Mouse (Mus musculus): Measurements from ENCODE around the gene Btn1a1. TPM values are rescaled to one million over a fixed set of nuclear protein-coding genes. Genes with fewer than 3 reads are reported as not detected.

The Btn1a1 gene
- polyA plus RNA-seq, 1 experiment from 2014 or later, result not detected

DNA sequence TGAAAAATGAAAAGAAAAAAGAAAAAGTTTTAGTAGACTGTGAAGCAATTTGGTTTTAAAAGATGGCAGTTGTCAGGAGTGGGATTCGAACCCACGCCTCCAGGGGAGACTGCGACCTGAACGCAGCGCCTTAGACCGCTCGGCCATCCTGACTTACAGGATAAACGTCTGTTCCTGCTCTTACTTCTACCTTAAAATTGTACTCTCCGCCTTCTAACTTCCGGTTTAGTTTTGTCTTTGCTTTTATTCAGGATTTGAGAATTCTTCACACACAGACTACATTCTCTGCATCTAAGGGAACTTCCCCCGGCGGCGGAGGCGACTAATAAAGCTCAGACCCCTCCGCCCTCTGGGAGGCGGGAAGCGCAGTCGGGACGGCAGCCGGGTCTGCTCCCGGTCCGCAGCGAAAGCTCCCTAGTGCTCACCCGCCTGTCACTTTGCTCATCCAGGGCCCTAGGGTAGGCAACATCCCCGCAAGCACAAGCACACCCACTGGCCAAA lies 12.3 kb downstream of the Btn1a1 start:
- peak; percentile 68 for DNase-seq (ENCODE audit: low spot score)
- whole genome bisulfite sequencing, result under 1% methylated on average over 25 of the region's 25 CpGs
- no peaks in the 10 kb centered on the region for H3K4me1 ChIP-seq (replicated peaks; ENCODE audit: control insufficient read depth, insufficient read depth)
- peak overlapping the region; percentile 62 for H3K4me2 ChIP-seq (replicated peaks; ENCODE audit: low read depth)
- peak overlapping the region; percentile 88 for H3K27ac ChIP-seq (replicated peaks)
- H3K4me3 ChIP-seq (ENCODE audit: low read depth, low read length), result peak overlapping the region; percentile 71
- H3K9ac ChIP-seq (ENCODE audit: low read length), result peak overlapping the region; percentile 72
- no peaks in the 10 kb centered on the region for H3K36me3 ChIP-seq (ENCODE audit: control insufficient read depth, insufficient read depth, low read length)
- TF ChIP-seq EP300 (optimal IDR thresholded peaks at IDR 0.05) (peak; percentile 29), CTCF (IDR thresholded peaks at IDR 0.05; ENCODE audit: low read depth) (no peak)
- ATAC-seq (ENCODE audit: low FRiP score, low TSS enrichment), result peak; percentile 75
- no peaks in the 10 kb centered on the region for H3K9me3 ChIP-seq (ENCODE audit: control insufficient read depth, low read length)
- H3K27me3 ChIP-seq (ENCODE audit: control insufficient read depth, insufficient read depth, low read length), result no peaks in the 10 kb centered on the region

DNA sequence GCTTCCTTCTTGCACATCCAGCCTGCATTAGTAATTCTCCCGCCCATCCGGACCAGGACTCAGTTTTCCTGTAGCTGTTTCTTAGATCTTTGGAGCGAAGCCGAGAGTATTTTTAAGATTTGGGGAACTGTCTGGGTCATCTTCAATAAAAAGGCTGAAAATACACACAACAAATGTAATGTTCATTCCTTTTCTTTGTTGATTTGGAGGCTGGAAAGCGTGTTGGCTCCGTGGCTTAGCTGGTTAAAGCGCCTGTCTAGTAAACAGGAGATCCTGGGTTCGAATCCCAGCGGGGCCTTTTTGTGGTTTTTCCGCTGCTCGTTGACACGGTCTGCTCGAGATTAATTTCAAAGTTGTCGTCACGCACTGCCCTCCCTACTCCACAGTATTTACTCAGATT lies 15.3 kb downstream of the Btn1a1 start:
- TF ChIP-seq EP300 (optimal IDR thresholded peaks at IDR 0.05) (no peak), CTCF (IDR thresholded peaks at IDR 0.05; ENCODE audit: low read depth) (no peak)
- no peaks in the 10 kb centered on the region for H3K27me3 ChIP-seq (ENCODE audit: control insufficient read depth, insufficient read depth, low read length)
- H3K4me2 ChIP-seq (replicated peaks; ENCODE audit: low read depth), result peak overlapping the region; percentile 70
- H3K4me3 ChIP-seq (ENCODE audit: low read depth, low read length), result peak overlapping the region; percentile 46
- no peaks in the 10 kb centered on the region for H3K36me3 ChIP-seq (ENCODE audit: control insufficient read depth, insufficient read depth, low read length)
- peak overlapping the region; percentile 9; the same call in 1 of the 2 replicates for H3K9ac ChIP-seq (ENCODE audit: low read length)
- peak; percentile 65 for DNase-seq (ENCODE audit: low spot score)
- H3K4me1 ChIP-seq (replicated peaks; ENCODE audit: control insufficient read depth, insufficient read depth), result no peaks in the 10 kb centered on the region
- H3K27ac ChIP-seq (replicated peaks), result no peak overlapping the region
- no peaks in the 10 kb centered on the region for H3K9me3 ChIP-seq (ENCODE audit: control insufficient read depth, low read length)
- no peak for ATAC-seq (ENCODE audit: low FRiP score, low TSS enrichment)
- WGBS, result under 1% methylated on average over 15 of the region's 15 CpGs

DNA sequence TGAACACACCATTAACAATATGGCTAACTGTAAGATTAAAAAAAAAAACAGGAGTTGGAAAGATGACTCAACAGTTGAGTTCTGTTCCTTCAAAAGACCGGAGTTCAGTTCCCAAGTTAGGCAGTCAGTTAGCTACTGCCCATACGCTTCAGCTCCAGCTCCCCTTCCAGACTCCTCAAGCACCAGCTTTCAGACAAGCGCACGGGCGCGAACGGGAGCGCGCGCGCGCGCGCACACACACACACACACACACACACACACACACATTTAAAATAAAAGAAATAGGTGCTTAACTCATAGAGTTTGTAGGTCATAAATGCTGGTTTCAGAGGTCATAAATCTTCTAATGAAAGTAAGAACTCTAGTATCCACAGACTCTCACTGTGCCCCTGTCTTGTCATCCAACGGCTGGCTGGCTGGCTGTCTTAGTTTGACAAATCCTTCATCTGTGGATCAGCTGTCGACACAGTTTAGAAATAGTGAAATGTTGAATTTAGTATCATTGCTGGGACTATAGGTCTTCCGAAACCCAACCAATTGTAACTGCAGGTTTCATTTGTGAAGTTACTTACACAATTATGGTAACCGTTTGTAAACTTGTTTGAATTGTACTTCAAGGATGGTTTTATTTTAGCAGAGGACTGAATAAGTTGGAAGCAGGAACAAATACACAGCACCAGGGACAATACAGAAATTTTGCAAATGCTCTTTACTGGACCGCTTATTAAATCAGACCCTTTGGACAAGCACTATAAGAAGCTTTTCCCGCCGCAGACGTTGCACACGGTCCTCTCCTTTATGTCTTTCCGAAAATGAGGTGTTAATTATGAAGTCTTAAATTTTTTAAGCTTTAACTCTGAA lies 16.2 kb downstream of the Btn1a1 start:
- no peak for ATAC-seq (ENCODE audit: low FRiP score, low TSS enrichment)
- Histone ChIP-seq H3K27ac (replicated peaks) (0 out of 2 replicates have a peak overlapping the region, but pooled peaks have one; percentile 25), H3K4me3 (ENCODE audit: low read depth, low read length) (peak overlapping the region; percentile 46), H3K36me3 (ENCODE audit: control insufficient read depth, insufficient read depth, low read length) (no peaks in the 10 kb centered on the region), H3K4me1 (replicated peaks; ENCODE audit: control insufficient read depth, insufficient read depth) (no peaks in the 10 kb centered on the region), H3K9ac (ENCODE audit: low read length) (peak overlapping the region; percentile 38; the same call in 1 of the 2 replicates), H3K27me3 (ENCODE audit: control insufficient read depth, insufficient read depth, low read length) (no peaks in the 10 kb centered on the region), H3K9me3 (ENCODE audit: control insufficient read depth, low read length) (no peaks in the 10 kb centered on the region), H3K4me2 (replicated peaks; ENCODE audit: low read depth) (peak overlapping the region; percentile 70)
- WGBS, result under 1% methylated on average over 24 of the region's 24 CpGs
- TF ChIP-seq CTCF (IDR thresholded peaks at IDR 0.05; ENCODE audit: low read depth) (no peak), EP300 (optimal IDR thresholded peaks at IDR 0.05) (no peak)
- peak; percentile 63 for DNase-seq (ENCODE audit: low spot score)

DNA sequence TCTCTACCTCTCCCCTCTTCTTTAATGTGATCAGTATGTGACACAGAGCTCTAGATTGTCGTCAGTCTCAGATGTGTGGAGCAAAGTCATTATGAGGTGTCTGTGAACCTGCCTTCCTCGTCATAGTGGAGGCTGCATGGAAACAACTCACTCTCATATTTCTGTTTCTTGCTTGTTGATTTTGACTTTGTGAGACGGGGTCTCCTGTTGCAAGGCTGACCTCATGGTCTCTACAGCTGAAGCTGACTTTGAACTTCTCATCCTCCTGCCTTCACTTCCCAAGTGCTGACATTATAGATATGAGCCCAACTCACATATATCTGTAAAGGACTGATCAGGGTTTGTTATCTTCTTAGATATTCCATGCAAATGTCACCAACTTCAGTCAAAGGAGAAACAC lies 16.9 kb downstream of the Btn1a1 start:
- Histone ChIP-seq H3K4me2 (replicated peaks; ENCODE audit: low read depth) (no peak overlapping the region), H3K4me1 (replicated peaks; ENCODE audit: control insufficient read depth, insufficient read depth) (no peaks in the 10 kb centered on the region), H3K4me3 (ENCODE audit: low read depth, low read length) (peak overlapping the region; percentile 46; the same call in 1 of the 2 replicates), H3K9me3 (ENCODE audit: control insufficient read depth, low read length) (no peaks in the 10 kb centered on the region), H3K27me3 (ENCODE audit: control insufficient read depth, insufficient read depth, low read length) (no peaks in the 10 kb centered on the region), H3K27ac (replicated peaks) (0 out of 2 replicates have a peak overlapping the region, but pooled peaks have one; percentile 24), H3K36me3 (ENCODE audit: control insufficient read depth, insufficient read depth, low read length) (no peaks in the 10 kb centered on the region), H3K9ac (ENCODE audit: low read length) (no peak overlapping the region)
- no peak for TF ChIP-seq CTCF (IDR thresholded peaks at IDR 0.05; ENCODE audit: low read depth)
- TF ChIP-seq EP300 (optimal IDR thresholded peaks at IDR 0.05), result no peak
- 57% methylated on average over 3 of the region's 3 CpGs for WGBS
- DNase-seq (ENCODE audit: low spot score) (no peak), ATAC-seq (ENCODE audit: low FRiP score, low TSS enrichment) (no peak)

DNA sequence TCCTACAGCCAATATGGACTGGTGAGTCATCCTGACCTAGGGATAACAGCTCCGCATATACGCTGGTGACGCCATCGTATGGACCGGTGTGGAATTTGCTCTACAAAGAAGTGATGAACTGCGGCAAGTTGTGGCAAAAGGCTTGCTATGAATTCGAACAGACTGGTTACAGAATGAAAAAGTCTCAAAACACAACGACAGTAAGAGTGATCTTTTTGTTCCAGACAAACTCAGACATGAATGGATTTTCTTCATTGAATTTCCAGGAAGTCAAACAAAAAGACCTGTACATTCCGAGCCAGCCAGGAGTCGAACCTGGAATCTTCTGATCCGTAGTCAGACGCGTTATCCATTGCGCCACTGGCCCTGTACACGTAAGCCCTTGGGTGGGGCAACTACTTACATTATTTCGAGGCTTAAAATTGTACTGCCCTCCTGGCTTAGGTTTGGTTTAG lies 19.2 kb downstream of the Btn1a1 start:
- Histone ChIP-seq H3K27ac (replicated peaks) (peak overlapping the region; percentile 63; the same call in 1 of the 2 replicates), H3K9me3 (ENCODE audit: control insufficient read depth, low read length) (no peaks in the 10 kb centered on the region), H3K4me2 (replicated peaks; ENCODE audit: low read depth) (peak overlapping the region; percentile 74), H3K4me1 (replicated peaks; ENCODE audit: control insufficient read depth, insufficient read depth) (no peaks in the 10 kb centered on the region), H3K4me3 (ENCODE audit: low read depth, low read length) (peak overlapping the region; percentile 64), H3K9ac (ENCODE audit: low read length) (peak overlapping the region; percentile 41; the same call in 1 of the 2 replicates), H3K27me3 (ENCODE audit: control insufficient read depth, insufficient read depth, low read length) (no peaks in the 10 kb centered on the region), H3K36me3 (ENCODE audit: control insufficient read depth, insufficient read depth, low read length) (no peaks in the 10 kb centered on the region)
- DNase-seq (ENCODE audit: low spot score), result peak; percentile 85
- TF ChIP-seq CTCF (IDR thresholded peaks at IDR 0.05; ENCODE audit: low read depth) (peak; percentile 9; the same call in 1 of the 2 replicates), EP300 (optimal IDR thresholded peaks at IDR 0.05) (peak; percentile 44)
- under 1% methylated on average over 16 of the region's 16 CpGs for WGBS
- peak; percentile 80 for ATAC-seq (ENCODE audit: low FRiP score, low TSS enrichment)
